Mouse (Mus musculus): ENCODE measurements around the gene Mtln. TPM values are rescaled to one million over a fixed set of nuclear protein-coding genes. Genes with fewer than 3 reads are reported as not detected.
A peak's percentile ranks its signal among the peaks of the same experiment; 100 is the strongest.

Mtln gene
- polyA plus RNA-seq, 1 experiment from 2014 or later, result 66.2 TPM

DNA sequence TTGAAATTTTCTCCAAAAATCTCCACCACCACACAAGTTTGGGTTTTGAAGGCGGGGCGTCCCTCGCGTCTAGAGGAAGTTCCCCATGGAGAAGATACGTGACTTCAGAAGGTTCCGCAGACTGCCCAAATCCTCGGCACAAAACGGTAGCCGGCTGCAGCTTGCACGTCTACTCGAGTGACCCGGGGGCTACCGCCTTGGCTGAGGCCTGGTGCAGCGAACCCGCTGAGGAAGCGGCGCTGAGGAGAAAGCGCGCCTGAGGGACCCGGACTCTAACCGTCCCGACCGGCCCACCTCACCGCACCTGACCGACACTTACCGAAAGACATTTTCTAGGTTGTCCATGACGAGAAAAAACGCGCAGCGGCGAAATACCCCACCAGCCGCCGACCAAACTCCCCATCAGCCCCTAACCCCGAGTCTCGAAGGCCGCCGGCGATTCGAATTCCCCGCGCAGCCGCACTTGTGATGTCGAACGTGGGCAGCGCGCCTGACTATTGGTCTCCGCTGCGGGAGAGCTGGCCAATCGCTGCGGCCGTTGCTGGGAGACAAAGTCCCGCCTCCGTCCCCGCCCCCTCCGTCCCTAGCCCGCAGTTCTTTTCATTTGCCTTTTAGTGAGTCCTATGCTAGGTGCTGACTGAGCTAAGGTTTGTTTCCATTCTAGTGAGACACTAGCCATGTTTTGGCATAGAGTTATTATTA is 39.3 kb upstream of the Mtln start, which contains the start of gene Bub1:
Bub1 (minus strand) TSS at position 465 of the 702 bp plus-strand sequence.
- under 1% methylated on average over 56 of the region's 56 CpGs for WGBS
- Histone ChIP-seq H3K27ac (no peak within 1 kb of the TSS), H3K27me3 (ENCODE audit: insufficient read depth, low read length) (no peaks in the 10 kb centered on the region)

DNA sequence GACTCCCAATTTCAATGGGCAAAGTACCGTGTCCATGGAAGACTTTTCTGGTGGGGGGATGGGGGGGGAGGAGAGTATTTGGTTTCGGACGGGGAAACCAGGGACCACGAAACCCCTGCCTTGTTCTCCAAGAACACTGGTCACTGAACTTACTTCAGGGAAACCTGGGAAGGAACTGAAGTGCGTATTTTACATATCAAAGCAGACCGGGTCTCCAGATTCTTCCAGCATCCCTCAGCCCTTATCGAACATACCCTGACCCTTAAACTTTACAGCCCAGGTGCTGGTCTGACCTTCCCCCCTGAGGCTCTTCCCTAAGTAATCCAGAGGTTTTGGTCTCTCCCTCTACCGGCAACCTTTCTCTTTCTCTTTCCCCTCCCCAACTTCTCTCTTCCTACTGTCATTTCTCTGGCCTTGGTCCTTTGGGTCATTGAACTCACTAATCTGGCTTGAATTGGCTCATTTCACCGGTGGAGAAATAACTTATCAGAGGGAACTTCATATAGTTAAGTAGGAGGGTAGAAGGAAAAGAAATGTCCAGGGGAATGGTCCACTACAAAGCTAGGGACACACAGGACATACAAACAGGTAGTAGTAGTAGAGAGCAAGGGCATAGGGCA is 2.5 kb downstream of the Mtln start:
- WGBS, result 16% methylated on average over 9 of the region's 9 CpGs
- no peak overlapping the region for H3K9ac ChIP-seq (ENCODE audit: low read depth, low read length)
- H3K4me3 ChIP-seq (replicated peaks; ENCODE audit: low read depth, low read length), result peak overlapping the region; percentile 72; the same call in 1 of the 2 replicates
- no peaks in the 10 kb centered on the region for H3K9me3 ChIP-seq (replicated peaks; ENCODE audit: low read length)
- no peak for ATAC-seq (replicated peaks; ENCODE audit: low FRiP score, low read depth)
- 0 out of 2 replicates have a peak, but pooled peaks cover 6% of the 10 kb centered on the region for H3K4me1 ChIP-seq (replicated peaks; ENCODE audit: insufficient read depth, low read length)
- H3K36me3 ChIP-seq (ENCODE audit: insufficient read depth, low read length), result no peaks in the 10 kb centered on the region
- TF ChIP-seq CTCF (IDR thresholded peaks at IDR 0.05; ENCODE audit: low read depth), result no peak
- no peak for DNase-seq (ENCODE audit: low spot score)
- H3K27me3 ChIP-seq (ENCODE audit: insufficient read depth, low read length), result no peaks in the 10 kb centered on the region
- no peak overlapping the region for H3K27ac ChIP-seq
- H3K4me2 ChIP-seq (ENCODE audit: low read length), result peak overlapping the region; percentile 73

More for the DNA sequence above, 39.3 kb upstream of the Mtln start, which contains the start of gene Bub1:
- peak; percentile 97 for DNase-seq (ENCODE audit: low spot score)
- H3K9ac ChIP-seq (ENCODE audit: low read depth, low read length), result peak within 1 kb of the TSS; percentile 53
- peak; percentile 94 for ATAC-seq (replicated peaks; ENCODE audit: low FRiP score, low read depth)
- no peak for TF ChIP-seq CTCF (IDR thresholded peaks at IDR 0.05; ENCODE audit: low read depth)
- H3K4me3 ChIP-seq (replicated peaks; ENCODE audit: low read depth, low read length), result peak within 1 kb of the TSS; percentile 78
- no peaks in the 10 kb centered on the region for H3K4me1 ChIP-seq (replicated peaks; ENCODE audit: insufficient read depth, low read length)
- H3K4me2 ChIP-seq (ENCODE audit: low read length), result peak within 1 kb of the TSS; percentile 88
- H3K36me3 ChIP-seq (ENCODE audit: insufficient read depth, low read length), result no peaks in the 10 kb centered on the region
- no peaks in the 10 kb centered on the region for H3K9me3 ChIP-seq (replicated peaks; ENCODE audit: low read length)

DNA sequence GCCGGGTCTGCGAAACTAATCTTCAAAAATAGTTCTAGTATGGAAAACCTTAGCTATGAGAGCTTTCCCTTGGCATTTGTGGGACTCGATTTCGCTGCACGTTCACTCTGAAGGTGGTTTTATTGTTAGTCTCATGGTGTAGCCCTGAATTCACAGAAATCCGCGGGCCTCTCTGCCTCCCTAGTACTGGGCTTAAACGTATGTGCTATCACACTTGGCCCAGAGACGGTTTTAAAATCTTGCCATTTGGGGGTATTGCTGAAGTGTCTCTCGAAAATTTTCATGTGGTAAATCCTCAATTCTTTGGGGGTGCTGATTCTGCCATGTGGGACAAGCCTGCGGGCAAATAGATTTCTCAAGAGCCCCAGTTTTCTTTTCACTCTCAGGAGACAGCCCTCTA is 3.1 kb downstream of the Mtln start:
- Histone ChIP-seq H3K4me3 (replicated peaks; ENCODE audit: low read depth, low read length) (peak overlapping the region; percentile 72), H3K4me1 (replicated peaks; ENCODE audit: insufficient read depth, low read length) (0 out of 2 replicates have a peak, but pooled peaks cover 6% of the 10 kb centered on the region), H3K36me3 (ENCODE audit: insufficient read depth, low read length) (no peaks in the 10 kb centered on the region), H3K9ac (ENCODE audit: low read depth, low read length) (peak overlapping the region; percentile 75), H3K4me2 (ENCODE audit: low read length) (peak overlapping the region; percentile 73), H3K9me3 (replicated peaks; ENCODE audit: low read length) (no peaks in the 10 kb centered on the region), H3K27me3 (ENCODE audit: insufficient read depth, low read length) (no peaks in the 10 kb centered on the region), H3K27ac (peak overlapping the region; percentile 72)
- DNase-seq (ENCODE audit: low spot score) (no peak), ATAC-seq (replicated peaks; ENCODE audit: low FRiP score, low read depth) (no peak)
- 3% methylated on average over 11 of the region's 11 CpGs for WGBS
- TF ChIP-seq CTCF (IDR thresholded peaks at IDR 0.05; ENCODE audit: low read depth), result no peak

DNA sequence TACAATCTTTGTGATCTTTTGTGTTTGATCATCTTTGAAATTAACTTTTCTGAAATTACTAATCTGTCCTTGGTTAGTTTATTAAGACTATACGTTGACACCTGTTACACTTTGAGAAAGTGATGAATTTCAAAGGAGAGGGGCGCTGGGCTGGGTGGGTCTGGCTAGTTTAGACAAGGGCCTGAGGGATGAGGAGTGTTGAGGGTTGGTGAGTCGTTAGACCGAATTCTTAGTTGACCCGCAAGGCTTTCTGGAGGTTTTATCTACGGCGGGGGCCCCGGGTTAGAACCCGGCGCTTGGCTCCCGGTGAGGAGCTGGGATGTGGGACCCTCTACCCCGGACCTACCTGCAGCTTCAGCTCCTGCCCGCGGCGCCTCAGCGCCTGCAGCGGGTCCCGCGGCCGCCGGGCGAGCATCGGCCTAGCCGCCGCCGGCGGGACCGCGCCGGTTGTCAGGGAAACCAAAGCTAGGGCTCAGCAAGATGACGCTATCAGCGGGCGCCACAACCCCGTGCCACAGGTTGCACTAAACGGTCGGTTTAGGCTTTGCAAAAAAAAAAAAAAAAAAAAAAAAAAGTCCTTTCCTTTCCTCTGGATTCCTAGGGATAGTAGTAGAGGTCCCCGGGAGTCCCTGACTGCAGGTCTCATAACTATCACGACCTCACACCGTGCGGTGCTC is 3.7 kb downstream of the Mtln start, which contains the start of gene Nphp1:
Nphp1 (minus strand) TSS at position 458 of the 677 bp plus-strand sequence.
- TF ChIP-seq CTCF (IDR thresholded peaks at IDR 0.05; ENCODE audit: low read depth), result no peak
- peak; percentile 90 for DNase-seq (ENCODE audit: low spot score)
- ATAC-seq (replicated peaks; ENCODE audit: low FRiP score, low read depth), result peak; percentile 87
- no peaks in the 10 kb centered on the region for H3K9me3 ChIP-seq (replicated peaks; ENCODE audit: low read length)
- H3K9ac ChIP-seq (ENCODE audit: low read depth, low read length), result peak within 1 kb of the TSS; percentile 75
- H3K4me2 ChIP-seq (ENCODE audit: low read length), result peak within 1 kb of the TSS; percentile 73
- no peaks in the 10 kb centered on the region for H3K36me3 ChIP-seq (ENCODE audit: insufficient read depth, low read length)
- H3K27ac ChIP-seq, result peak within 1 kb of the TSS; percentile 72
- under 1% methylated on average over 40 of the region's 40 CpGs for WGBS
- H3K4me1 ChIP-seq (replicated peaks; ENCODE audit: insufficient read depth, low read length), result 0 out of 2 replicates have a peak, but pooled peaks cover 6% of the 10 kb centered on the region
- peak within 1 kb of the TSS; percentile 72 for H3K4me3 ChIP-seq (replicated peaks; ENCODE audit: low read depth, low read length)
- no peaks in the 10 kb centered on the region for H3K27me3 ChIP-seq (ENCODE audit: insufficient read depth, low read length)

DNA sequence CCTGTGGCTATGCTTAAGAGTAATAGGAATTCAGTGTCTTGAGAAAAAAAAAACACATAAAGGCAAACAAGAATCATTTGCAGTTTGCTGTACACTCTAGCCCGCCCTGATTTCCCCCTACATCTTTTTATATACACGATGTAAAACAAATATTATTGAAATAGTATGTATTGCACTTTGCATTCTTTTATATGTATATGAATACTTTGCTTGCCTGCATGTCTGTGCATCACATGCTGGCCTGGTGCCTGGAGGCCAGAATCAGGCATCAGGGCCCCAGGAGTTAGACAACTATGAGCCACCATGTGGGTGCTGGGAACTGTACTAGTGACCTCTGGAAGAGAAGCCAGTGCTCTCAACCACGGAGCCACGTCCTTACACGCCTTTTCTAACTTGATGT is 5.1 kb downstream of the Mtln start:
- H3K27me3 ChIP-seq (ENCODE audit: insufficient read depth, low read length), result no peaks in the 10 kb centered on the region
- H3K4me1 ChIP-seq (replicated peaks; ENCODE audit: insufficient read depth, low read length), result 0 out of 2 replicates have a peak, but pooled peaks cover 6% of the 10 kb centered on the region
- H3K4me2 ChIP-seq (ENCODE audit: low read length), result no peak overlapping the region
- no peak overlapping the region for H3K9ac ChIP-seq (ENCODE audit: low read depth, low read length)
- TF ChIP-seq CTCF (IDR thresholded peaks at IDR 0.05; ENCODE audit: low read depth), result no peak
- no peak overlapping the region for H3K4me3 ChIP-seq (replicated peaks; ENCODE audit: low read depth, low read length)
- WGBS, result 94% methylated on average over 5 of the region's 5 CpGs
- ATAC-seq (replicated peaks; ENCODE audit: low FRiP score, low read depth) (no peak), DNase-seq (ENCODE audit: low spot score) (no peak)
- no peaks in the 10 kb centered on the region for H3K9me3 ChIP-seq (replicated peaks; ENCODE audit: low read length)
- H3K36me3 ChIP-seq (ENCODE audit: insufficient read depth, low read length), result no peaks in the 10 kb centered on the region
- no peak overlapping the region for H3K27ac ChIP-seq

DNA sequence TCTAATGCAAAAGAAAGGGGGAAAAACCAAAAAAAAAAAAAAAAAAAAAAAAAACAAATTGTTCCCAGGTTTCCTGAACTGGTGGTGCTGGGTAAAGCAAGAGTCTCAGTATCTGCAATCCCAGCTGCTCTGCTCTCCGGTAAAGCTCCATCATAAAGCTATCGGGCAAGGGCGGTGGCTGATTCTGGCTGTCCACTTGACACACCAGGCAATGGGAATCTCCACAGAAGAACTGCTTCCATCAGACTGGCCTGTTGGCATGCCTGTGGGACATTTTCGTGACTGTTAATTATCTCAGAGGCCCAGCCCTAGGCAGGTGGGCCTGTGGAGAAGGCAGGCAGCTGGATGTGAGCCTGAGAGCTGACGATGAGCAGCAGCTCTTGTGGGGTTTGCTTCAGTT is 13.8 kb downstream of the Mtln start:
- H3K4me1 ChIP-seq (replicated peaks; ENCODE audit: insufficient read depth, low read length), result no peaks in the 10 kb centered on the region
- ATAC-seq (replicated peaks; ENCODE audit: low FRiP score, low read depth) (no peak), DNase-seq (ENCODE audit: low spot score) (no peak)
- WGBS, result 92% methylated on average over 5 of the region's 5 CpGs
- H3K27me3 ChIP-seq (ENCODE audit: insufficient read depth, low read length), result no peaks in the 10 kb centered on the region
- H3K4me2 ChIP-seq (ENCODE audit: low read length), result no peak overlapping the region
- H3K27ac ChIP-seq, result no peak overlapping the region
- H3K36me3 ChIP-seq (ENCODE audit: insufficient read depth, low read length), result peaks cover 7% of the 10 kb centered on the region; the same call in 1 of the 2 replicates
- no peak for TF ChIP-seq CTCF (IDR thresholded peaks at IDR 0.05; ENCODE audit: low read depth)
- no peak overlapping the region for H3K9ac ChIP-seq (ENCODE audit: low read depth, low read length)
- H3K9me3 ChIP-seq (replicated peaks; ENCODE audit: low read length), result no peaks in the 10 kb centered on the region
- no peak overlapping the region for H3K4me3 ChIP-seq (replicated peaks; ENCODE audit: low read depth, low read length)
